Mouse (Mus musculus) neural tube, embryonic 13.5 days (tissue): ENCODE data around the gene Msl1. TPM values are rescaled to one million over a fixed set of nuclear protein-coding genes. Genes with fewer than 3 reads are reported as not detected.

Source experiments
- ATAC-seq: fragments of 200-750 bp; cut with Nextera tagmentation; 2 replicates; pipeline ENCODE4 v1.8.0; 2017; ENCODE audit warnings: low read depth, mild to moderate bottlenecking, moderate TSS enrichment, moderate library complexity
- H3K27ac ChIP-seq: fragments of 300-500 bp; sonication (generic); replicated peaks from 2 replicates; pipeline ENCODE4 v1.5.1; 2015; ENCODE audit warnings: moderate library complexity, mild to moderate bottlenecking, inconsistent platforms
- H3K27me3 ChIP-seq: fragments of 300-500 bp; sonication (generic); 2 replicates; pipeline ENCODE4 v1.6.1; 2015; ENCODE audit warnings: mild to moderate bottlenecking, inconsistent platforms
- H3K36me3 ChIP-seq: fragments of 300-500 bp; sonication (generic); 2 replicates; pipeline ENCODE4 v1.6.1; 2015; ENCODE audit warnings: mild to moderate bottlenecking, inconsistent platforms
- H3K4me1 ChIP-seq: fragments of 300-500 bp; sonication (generic); replicated peaks from 2 replicates; pipeline ENCODE4 v1.6.1; 2015; ENCODE audit warnings: inconsistent platforms
- H3K4me2 ChIP-seq: fragments of 300-500 bp; sonication (generic); 2 replicates; pipeline ENCODE4 v1.6.1; 2015; ENCODE audit warnings: inconsistent platforms, mild to moderate bottlenecking, moderate library complexity
- H3K4me3 ChIP-seq: fragments of 300-500 bp; sonication (generic); 2 replicates; pipeline ENCODE4 v1.5.1; 2015; ENCODE audit warnings: mild to moderate bottlenecking, inconsistent platforms
- H3K9ac ChIP-seq: fragments of 300-500 bp; sonication (generic); 2 replicates; pipeline ENCODE4 v1.6.1; 2015; ENCODE audit warnings: moderate library complexity, mild to moderate bottlenecking, inconsistent platforms
- H3K9me3 ChIP-seq: fragments of 300-500 bp; sonication (generic); 2 replicates; pipeline ENCODE4 v1.6.1; 2016; ENCODE audit warnings: inconsistent platforms
- WGBS: fragments of 180-500 bp; shearing (Covaris S2); methylation state at CpG from one replicate; pipeline ENCODE4 v1.1.7; 2015; 5-methylcytosine and 5-hydroxymethylcytosine counted together
- polyA plus RNA-seq: library from polyadenylated mRNA; unstranded; fragments of >200 nt; fragmentation: Nextera tagmentation; extraction: Ambion mirVana; gene quantifications from 2 replicates; pipeline ENCODE4 v1.2.1, GENCODE M21; 2015

The Msl1 gene
- polyA plus RNA-seq, 1 experiment from 2014 or later, result 33.2 TPM

GRCm38 (mm10) chr11:98792081-98792480, 3.2 kb upstream of the Msl1 start:
- 16% methylated on average over 4 of the region's 4 CpGs for WGBS
- peaks cover 42% of the 10 kb centered on the region for H3K4me1 ChIP-seq

GRCm38 (mm10) chr11:98794469-98795014, 774 bp upstream of the Msl1 start:
- Histone ChIP-seq H3K36me3 (peaks cover 10% of the 10 kb centered on the region), H3K4me3 (peak overlapping the region; percentile 100), H3K27ac (peak overlapping the region; percentile 100), H3K4me2 (peak overlapping the region; percentile 100), H3K9me3 (no peaks in the 10 kb centered on the region), H3K9ac (peak overlapping the region; percentile 100), H3K4me1 (peaks cover 47% of the 10 kb centered on the region), H3K27me3 (no peaks in the 10 kb centered on the region)
- WGBS, result 0% methylated on average over 25 of the region's 30 CpGs
- peak; percentile 51 for ATAC-seq

More at GRCm38 (mm10) chr11:98792081-98792480, 3.2 kb upstream of the Msl1 start:
- Histone ChIP-seq H3K27ac (no peak overlapping the region), H3K27me3 (no peaks in the 10 kb centered on the region), H3K9ac (no peak overlapping the region), H3K36me3 (no peaks in the 10 kb centered on the region), H3K9me3 (no peaks in the 10 kb centered on the region), H3K4me2 (no peak overlapping the region), H3K4me3 (no peak overlapping the region)
- no peak for ATAC-seq

DNA sequence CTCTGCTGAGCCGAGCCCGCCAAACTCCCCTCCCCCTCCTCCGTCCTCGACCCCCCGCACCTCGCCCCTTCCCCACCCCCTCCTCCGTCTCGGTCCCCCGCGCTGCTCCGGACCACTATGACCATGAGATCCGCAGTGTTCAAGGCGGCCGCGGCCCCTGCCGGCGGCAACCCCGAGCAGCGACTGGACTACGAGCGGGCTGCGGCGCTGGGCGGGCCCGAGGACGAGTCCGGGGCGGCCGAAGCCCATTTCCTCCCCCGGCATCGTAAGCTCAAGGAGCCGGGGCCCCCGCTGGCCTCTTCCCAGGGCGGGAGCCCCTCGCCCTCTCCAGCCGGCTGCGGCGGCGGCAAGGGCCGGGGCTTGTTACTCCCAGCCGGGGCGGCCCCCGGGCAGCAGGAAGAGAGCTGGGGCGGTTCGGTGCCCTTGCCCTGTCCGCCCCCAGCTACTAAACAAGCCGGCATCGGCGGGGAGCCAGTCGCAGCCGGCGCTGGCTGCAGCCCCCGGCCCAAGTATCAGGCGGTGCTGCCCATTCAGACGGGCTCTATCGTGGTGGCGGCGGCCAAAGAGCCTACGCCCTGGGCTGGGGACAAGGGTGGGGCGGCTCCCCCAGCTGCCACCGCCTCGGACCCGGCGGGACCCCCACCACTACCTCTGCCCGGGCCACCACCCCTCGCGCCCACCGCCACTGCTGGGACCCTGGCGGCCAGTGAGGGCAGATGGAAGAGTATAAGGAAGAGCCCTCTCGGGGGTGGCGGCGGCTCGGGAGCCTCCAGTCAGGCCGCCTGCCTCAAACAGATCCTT, 598 bp downstream of the Msl1 start:
- H3K4me2 ChIP-seq, result peak overlapping the region; percentile 100
- under 1% methylated on average over 71 of the region's 74 CpGs for WGBS
- peak overlapping the region; percentile 100 for H3K9ac ChIP-seq
- H3K27ac ChIP-seq, result peak overlapping the region; percentile 100
- peak; percentile 36 for ATAC-seq
- H3K4me3 ChIP-seq, result peak overlapping the region; percentile 100
- H3K27me3 ChIP-seq, result no peaks in the 10 kb centered on the region
- peaks cover 24% of the 10 kb centered on the region for H3K36me3 ChIP-seq
- peaks cover 48% of the 10 kb centered on the region for H3K4me1 ChIP-seq
- H3K9me3 ChIP-seq, result no peaks in the 10 kb centered on the region

DNA sequence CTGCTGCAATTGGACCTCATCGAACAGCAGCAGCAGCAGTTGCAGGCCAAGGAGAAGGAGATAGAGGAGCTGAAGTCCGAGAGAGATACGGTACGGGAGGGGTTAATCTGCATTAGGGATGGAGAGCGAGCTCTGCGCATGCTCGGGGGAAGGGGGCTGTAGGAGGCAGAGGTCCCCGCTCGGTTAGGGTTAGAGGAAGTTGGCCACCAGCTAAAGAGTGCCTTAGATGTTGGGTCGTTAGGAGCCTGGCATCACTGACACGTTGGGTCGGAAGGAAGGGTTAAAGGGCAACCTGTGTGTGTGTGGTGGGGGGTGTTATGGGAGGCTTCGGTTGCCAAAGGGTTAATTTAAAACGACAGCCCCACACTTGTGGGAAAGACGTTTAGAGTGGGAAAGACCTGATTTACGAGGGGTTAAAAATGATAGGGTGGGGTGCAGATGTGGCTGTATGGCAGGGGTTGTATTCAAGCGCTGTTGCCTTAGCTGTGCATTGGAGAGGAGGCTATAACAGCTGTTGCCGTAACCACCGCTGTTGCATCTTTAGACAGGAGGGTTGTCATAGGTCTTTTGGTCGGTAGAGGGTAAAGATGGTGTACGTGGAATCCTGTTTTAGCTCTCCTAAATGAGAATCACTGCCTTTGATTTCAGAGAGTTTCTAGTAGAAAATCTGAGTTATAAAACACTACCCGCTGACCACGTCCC, 1.4 kb downstream of the Msl1 start:
- Histone ChIP-seq H3K9ac (peak overlapping the region; percentile 100), H3K4me3 (peak overlapping the region; percentile 100), H3K27ac (peak overlapping the region; percentile 100), H3K27me3 (no peaks in the 10 kb centered on the region), H3K36me3 (peaks cover 31% of the 10 kb centered on the region), H3K9me3 (no peaks in the 10 kb centered on the region), H3K4me2 (peak overlapping the region; percentile 100), H3K4me1 (peaks cover 53% of the 10 kb centered on the region)
- 3% methylated on average over 23 of the region's 23 CpGs for WGBS
- ATAC-seq, result peak; percentile 56

DNA sequence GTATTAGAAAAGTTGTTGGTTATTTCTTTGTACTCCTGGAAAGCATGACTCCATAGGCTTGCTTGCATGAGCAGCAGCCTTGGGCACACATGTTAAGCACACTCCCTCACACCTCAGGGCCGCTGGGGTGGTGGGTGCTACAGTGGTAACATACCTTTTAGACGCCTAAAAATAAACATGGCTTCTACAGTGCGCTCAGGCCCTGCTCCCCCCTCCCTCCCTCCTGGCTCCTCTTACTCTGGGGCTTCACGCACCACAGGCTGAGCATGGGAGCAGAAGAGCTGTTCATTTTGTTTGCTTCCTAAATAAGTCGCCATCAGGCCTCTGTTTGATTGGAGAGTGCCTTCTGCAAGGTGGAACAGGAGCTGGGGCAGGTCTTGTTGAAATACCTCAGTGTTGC, 2.0 kb downstream of the Msl1 start:
- Histone ChIP-seq H3K36me3 (peaks cover 37% of the 10 kb centered on the region), H3K4me1 (peaks cover 53% of the 10 kb centered on the region), H3K27ac (peak overlapping the region; percentile 100; the same call in 1 of the 2 replicates), H3K9ac (peak overlapping the region; percentile 100), H3K27me3 (no peaks in the 10 kb centered on the region), H3K9me3 (no peaks in the 10 kb centered on the region), H3K4me2 (peak overlapping the region; percentile 100), H3K4me3 (peak overlapping the region; percentile 100)
- ATAC-seq, result no peak
- 9% methylated on average over 5 of the region's 5 CpGs for WGBS

GRCm38 (mm10) chr11:98797909-98798308, 2.6 kb downstream of the Msl1 start:
- Histone ChIP-seq H3K36me3 (peaks cover 43% of the 10 kb centered on the region), H3K9ac (peak overlapping the region; percentile 100), H3K4me2 (peak overlapping the region; percentile 100), H3K27ac (peak overlapping the region; percentile 100; the same call in 1 of the 2 replicates), H3K4me1 (peaks cover 49% of the 10 kb centered on the region), H3K9me3 (no peaks in the 10 kb centered on the region), H3K27me3 (no peaks in the 10 kb centered on the region), H3K4me3 (peak overlapping the region; percentile 100)
- 46% methylated on average over 4 of the region's 4 CpGs for WGBS
- ATAC-seq, result no peak

DNA sequence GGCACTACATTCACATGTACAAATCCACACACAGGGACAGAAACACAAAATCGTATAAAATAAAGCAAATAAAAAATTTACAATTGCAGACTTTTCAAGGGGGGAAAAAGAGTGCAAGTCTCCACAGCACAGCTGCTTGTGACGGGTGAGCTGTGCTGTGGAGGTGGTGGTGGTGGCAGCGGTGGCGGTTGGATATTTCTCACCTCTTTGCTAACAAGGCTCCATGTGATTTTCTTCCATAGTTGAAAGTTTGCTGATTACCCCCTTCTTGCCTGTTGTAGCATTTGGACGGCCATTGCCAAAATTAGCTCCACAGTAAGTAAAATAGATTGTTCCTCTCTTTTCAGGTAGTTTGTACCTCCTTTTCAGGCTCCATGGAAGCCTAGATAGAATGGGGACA, 9.3 kb downstream of the Msl1 start, which contains the start of gene Casc3:
Casc3 (plus strand) TSS at position 301 of the 400 bp plus-strand sequence.
- no peak within 1 kb of the TSS for H3K4me3 ChIP-seq
- H3K9ac ChIP-seq, result no peak within 1 kb of the TSS
- no peak within 1 kb of the TSS for H3K27ac ChIP-seq
- 97% methylated on average over 5 of the region's 5 CpGs for WGBS
- no peak within 1 kb of the TSS for H3K4me2 ChIP-seq
- no peaks in the 10 kb centered on the region for H3K9me3 ChIP-seq
- H3K4me1 ChIP-seq, result peaks cover 19% of the 10 kb centered on the region
- no peaks in the 10 kb centered on the region for H3K27me3 ChIP-seq
- ATAC-seq, result no peak
- H3K36me3 ChIP-seq, result peaks cover 85% of the 10 kb centered on the region

DNA sequence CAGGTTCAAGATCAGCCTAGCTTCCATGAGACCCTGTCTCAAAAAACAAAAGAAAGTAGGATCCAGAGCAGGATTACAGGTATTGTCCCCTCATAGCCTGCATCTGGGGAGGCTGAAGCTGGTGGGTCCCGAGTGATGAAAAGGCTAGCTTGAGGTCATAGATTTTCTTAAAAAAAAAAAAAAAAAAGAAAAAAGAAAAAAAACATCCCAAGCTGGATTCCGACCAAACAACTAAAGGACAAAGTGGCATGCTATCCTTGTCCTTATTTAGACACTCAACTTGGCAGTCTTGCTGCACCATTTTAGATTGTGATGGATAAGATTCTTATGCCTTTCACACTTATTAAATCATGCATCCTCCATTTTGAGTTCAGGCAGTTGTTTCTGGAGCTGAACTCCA, 13.1 kb downstream of the Msl1 start:
- H3K27ac ChIP-seq, result peak overlapping the region; percentile 99
- H3K9ac ChIP-seq, result peak overlapping the region; percentile 65; the same call in 1 of the 2 replicates
- H3K4me1 ChIP-seq, result peaks cover 30% of the 10 kb centered on the region
- H3K4me3 ChIP-seq, result no peak overlapping the region; the same call in 1 of the 2 replicates
- ATAC-seq, result no peak
- peak overlapping the region; percentile 90 for H3K4me2 ChIP-seq
- 82% methylated on average over 2 of the region's 2 CpGs for WGBS
- no peaks in the 10 kb centered on the region for H3K27me3 ChIP-seq
- peaks cover 71% of the 10 kb centered on the region for H3K36me3 ChIP-seq
- no peaks in the 10 kb centered on the region for H3K9me3 ChIP-seq

GRCm38 (mm10) chr11:98809457-98810290, 14.4 kb downstream of the Msl1 start:
- no peaks in the 10 kb centered on the region for H3K27me3 ChIP-seq
- peaks cover 71% of the 10 kb centered on the region for H3K36me3 ChIP-seq

GRCm38 (mm10) chr11:98810686-98811085, 15.4 kb downstream of the Msl1 start:
- no peak for ATAC-seq
- H3K4me2 ChIP-seq, result peak overlapping the region; percentile 90
- peaks cover 69% of the 10 kb centered on the region for H3K36me3 ChIP-seq
- H3K27me3 ChIP-seq, result no peaks in the 10 kb centered on the region
- peaks cover 30% of the 10 kb centered on the region for H3K4me1 ChIP-seq
- H3K27ac ChIP-seq, result peak overlapping the region; percentile 99
- WGBS, result 77% methylated on average over 7 of the region's 7 CpGs
- peak overlapping the region; percentile 97 for H3K9ac ChIP-seq
- peak overlapping the region; percentile 90 for H3K4me3 ChIP-seq
- H3K9me3 ChIP-seq, result no peaks in the 10 kb centered on the region

More at GRCm38 (mm10) chr11:98809457-98810290, 14.4 kb downstream of the Msl1 start:
- peak; percentile 98 for ATAC-seq
- under 1% methylated on average over 83 of the region's 84 CpGs for WGBS
- Histone ChIP-seq H3K4me1 (peaks cover 30% of the 10 kb centered on the region), H3K4me2 (peak overlapping the region; percentile 90), H3K27ac (peak overlapping the region; percentile 99), H3K9ac (peak overlapping the region; percentile 97), H3K9me3 (no peaks in the 10 kb centered on the region), H3K4me3 (peak overlapping the region; percentile 90)

- no peak overlapping the region for H3K9ac ChIP-seq
- H3K9me3 ChIP-seq, result no peaks in the 10 kb centered on the region
- WGBS, result 98% methylated on average over 1 of the region's 1 CpGs
- H3K27me3 ChIP-seq, result no peaks in the 10 kb centered on the region
- H3K27ac ChIP-seq, result no peak overlapping the region
- no peak for ATAC-seq
- H3K4me3 ChIP-seq, result no peak overlapping the region
- no peak overlapping the region for H3K4me2 ChIP-seq
- H3K4me1 ChIP-seq, result peaks cover 6% of the 10 kb centered on the region; the same call in 1 of the 2 replicates
- peaks cover 92% of the 10 kb centered on the region for H3K36me3 ChIP-seq
These were observed 21.5 kb downstream of the Msl1 start for GRCm38 (mm10) chr11:98816706-98817239.
